Mouse (Mus musculus): ENCODE measurements around the gene Tnfsf13b. TPM values are rescaled to one million over a fixed set of nuclear protein-coding genes. Genes with fewer than 3 reads are reported as not detected.

Gene Tnfsf13b
- 0.30 TPM in 1 of 2 replicates, not detected in the other for polyA plus RNA-seq (2016; fragmentation: Nextera tagmentation; extraction: Ambion mirVana)

DNA sequence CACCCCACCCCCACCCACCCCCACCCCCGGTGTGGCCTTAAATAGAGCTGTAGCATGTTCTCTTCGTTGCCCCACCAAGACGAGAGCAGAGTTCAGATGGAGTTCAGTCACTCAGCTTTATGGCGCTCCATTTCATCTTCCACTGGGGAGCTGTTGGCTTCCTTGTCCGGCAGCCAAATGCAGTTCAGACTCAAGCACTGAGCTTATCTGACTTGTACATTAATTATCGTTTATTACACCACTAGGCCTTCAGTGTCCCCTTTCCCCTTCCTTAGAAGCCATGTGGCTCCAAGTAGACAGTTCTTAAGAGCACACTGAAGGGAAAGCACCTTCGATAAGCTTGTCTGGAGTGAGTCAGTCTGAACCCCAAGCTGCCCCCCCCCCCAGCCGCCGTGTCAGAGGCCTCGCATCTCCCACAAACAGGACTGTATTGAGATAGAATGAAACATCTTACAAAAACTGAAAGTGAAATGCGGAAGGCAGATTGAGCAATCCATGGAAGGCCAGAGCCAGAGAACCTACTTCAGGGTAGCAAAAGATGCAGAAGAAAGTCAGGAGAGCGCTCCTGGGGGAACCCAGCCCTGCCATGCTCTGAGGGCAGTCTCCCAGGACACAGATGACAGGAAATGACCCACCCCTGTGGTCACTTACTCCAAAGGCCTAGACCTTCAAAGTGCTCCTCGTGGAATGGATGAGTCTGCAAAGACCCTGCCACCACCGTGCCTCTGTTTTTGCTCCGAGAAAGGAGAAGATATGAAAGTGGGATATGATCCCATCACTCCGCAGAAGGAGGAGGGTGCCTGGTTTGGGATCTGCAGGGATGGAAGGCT lies at the start of gene Tnfsf13b:
TSS of gene Tnfsf13b (plus strand) at position 312 of the 830 bp plus-strand sequence.
- no peak for DNase-seq (ENCODE audit: low spot score)
- Histone ChIP-seq H3K4me3 (peak within 1 kb of the TSS; percentile 63), H3K9me3 (no peaks in the 10 kb centered on the region), H3K27ac (peak within 1 kb of the TSS; percentile 75), H3K36me3 (no peaks in the 10 kb centered on the region), H3K27me3 (ENCODE audit: insufficient read depth, poor library complexity, severe bottlenecking) (peaks cover 19% of the 10 kb centered on the region), H3K4me1 (replicated peaks) (peaks cover 14% of the 10 kb centered on the region)
- 77% methylated on average over 16 of the region's 16 CpGs for WGBS

DNA sequence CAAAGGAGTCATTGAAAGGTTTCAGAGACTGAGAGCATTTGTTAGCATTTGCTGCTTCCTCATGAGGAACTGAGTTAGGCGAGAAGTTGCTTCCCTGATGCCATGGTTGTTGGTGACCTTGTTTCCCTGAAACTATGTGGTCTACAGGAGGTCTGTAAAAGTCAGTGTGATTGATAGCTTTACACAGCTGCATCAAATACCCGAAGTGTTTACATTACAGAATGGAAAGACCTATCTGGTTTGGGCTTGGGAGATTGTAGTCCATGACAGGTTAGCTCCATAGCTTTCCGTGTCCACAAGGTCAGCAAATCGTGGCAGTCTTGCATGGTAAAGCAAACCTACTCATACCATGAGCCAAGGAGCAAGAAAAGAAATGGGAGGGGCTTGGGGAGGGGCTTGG lies 47.9 kb upstream of the Tnfsf13b start:
- Histone ChIP-seq H3K4me1 (replicated peaks) (no peaks in the 10 kb centered on the region), H3K4me3 (no peak overlapping the region), H3K27me3 (ENCODE audit: insufficient read depth, poor library complexity, severe bottlenecking) (no peaks in the 10 kb centered on the region), H3K36me3 (no peaks in the 10 kb centered on the region), H3K9me3 (no peaks in the 10 kb centered on the region), H3K27ac (no peak overlapping the region)
- 74% methylated on average over 4 of the region's 4 CpGs for WGBS
- no peak for DNase-seq (ENCODE audit: low spot score)

DNA sequence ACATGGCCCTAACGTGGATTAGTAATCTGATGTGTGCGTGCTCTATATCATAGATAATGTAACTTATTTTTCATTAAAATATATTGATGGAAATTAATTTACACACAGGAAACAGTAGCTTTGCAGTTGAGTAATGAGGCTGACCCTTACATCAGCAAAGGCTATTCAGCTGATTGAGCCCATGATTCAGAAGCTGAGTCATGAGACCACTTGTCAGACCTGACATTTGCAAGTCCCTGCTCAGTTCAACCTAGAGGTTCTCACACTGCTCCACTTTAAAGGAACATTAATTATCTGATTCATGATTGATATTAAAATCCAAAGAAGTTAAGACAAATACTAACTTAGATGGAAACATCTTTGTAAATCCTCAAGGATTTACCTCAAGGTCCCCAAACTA lies 46.3 kb upstream of the Tnfsf13b start:
- Histone ChIP-seq H3K9me3 (no peaks in the 10 kb centered on the region), H3K4me3 (no peak overlapping the region), H3K27ac (no peak overlapping the region), H3K27me3 (ENCODE audit: insufficient read depth, poor library complexity, severe bottlenecking) (no peaks in the 10 kb centered on the region), H3K36me3 (no peaks in the 10 kb centered on the region), H3K4me1 (replicated peaks) (no peaks in the 10 kb centered on the region)
- WGBS, result 89% methylated on average over 2 of the region's 2 CpGs
- no peak for DNase-seq (ENCODE audit: low spot score)

DNA sequence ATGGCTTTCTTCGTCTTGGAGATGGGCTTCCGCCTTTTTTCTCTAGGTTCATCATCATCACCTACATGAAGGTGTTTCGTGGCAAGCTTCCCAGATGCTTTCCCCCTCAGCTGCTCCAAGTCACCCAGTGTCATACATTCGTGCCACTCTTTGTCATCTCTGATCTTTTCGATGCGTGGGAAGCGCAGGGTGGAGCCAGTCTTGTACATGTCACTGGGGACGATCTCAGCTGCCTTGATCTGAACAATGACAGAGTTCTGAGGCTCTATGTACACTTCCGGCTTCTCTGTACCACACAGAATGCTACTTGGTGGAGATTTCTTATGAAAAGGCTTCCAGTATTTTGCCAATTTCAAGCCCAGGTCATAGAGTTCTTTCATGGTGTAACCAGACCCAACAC lies 34.4 kb upstream of the Tnfsf13b start:
- Histone ChIP-seq H3K27ac (no peak overlapping the region), H3K36me3 (peaks cover 45% of the 10 kb centered on the region), H3K4me1 (replicated peaks) (peaks cover 16% of the 10 kb centered on the region), H3K4me3 (no peak overlapping the region), H3K27me3 (ENCODE audit: insufficient read depth, poor library complexity, severe bottlenecking) (no peaks in the 10 kb centered on the region), H3K9me3 (no peaks in the 10 kb centered on the region)
- DNase-seq (ENCODE audit: low spot score), result no peak
- 94% methylated on average over 9 of the region's 9 CpGs for WGBS

DNA sequence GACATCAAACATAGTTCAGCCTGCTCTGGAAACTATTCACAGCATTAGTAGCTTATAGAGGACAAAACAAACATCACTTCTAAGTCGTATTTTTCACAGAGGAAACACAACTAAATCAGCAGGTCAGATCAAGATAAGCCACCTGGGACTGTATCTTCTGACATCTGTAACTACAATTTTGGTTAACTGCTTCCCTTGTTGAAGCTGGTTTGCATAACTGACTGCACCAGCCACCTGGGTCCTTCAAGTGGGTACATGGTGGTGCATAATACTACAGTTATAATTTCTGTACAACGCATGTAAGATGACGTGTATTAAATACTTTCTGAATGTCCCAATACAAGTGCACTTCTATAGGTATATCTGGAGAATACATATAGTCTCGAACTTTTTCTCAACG lies 31.0 kb upstream of the Tnfsf13b start:
- no peak for DNase-seq (ENCODE audit: low spot score)
- Histone ChIP-seq H3K27ac (no peak overlapping the region), H3K4me3 (peak overlapping the region; percentile 84), H3K9me3 (no peaks in the 10 kb centered on the region), H3K4me1 (replicated peaks) (peaks cover 44% of the 10 kb centered on the region), H3K27me3 (ENCODE audit: insufficient read depth, poor library complexity, severe bottlenecking) (no peaks in the 10 kb centered on the region), H3K36me3 (peaks cover 30% of the 10 kb centered on the region)
- WGBS, result 55% methylated on average over 5 of the region's 5 CpGs

DNA sequence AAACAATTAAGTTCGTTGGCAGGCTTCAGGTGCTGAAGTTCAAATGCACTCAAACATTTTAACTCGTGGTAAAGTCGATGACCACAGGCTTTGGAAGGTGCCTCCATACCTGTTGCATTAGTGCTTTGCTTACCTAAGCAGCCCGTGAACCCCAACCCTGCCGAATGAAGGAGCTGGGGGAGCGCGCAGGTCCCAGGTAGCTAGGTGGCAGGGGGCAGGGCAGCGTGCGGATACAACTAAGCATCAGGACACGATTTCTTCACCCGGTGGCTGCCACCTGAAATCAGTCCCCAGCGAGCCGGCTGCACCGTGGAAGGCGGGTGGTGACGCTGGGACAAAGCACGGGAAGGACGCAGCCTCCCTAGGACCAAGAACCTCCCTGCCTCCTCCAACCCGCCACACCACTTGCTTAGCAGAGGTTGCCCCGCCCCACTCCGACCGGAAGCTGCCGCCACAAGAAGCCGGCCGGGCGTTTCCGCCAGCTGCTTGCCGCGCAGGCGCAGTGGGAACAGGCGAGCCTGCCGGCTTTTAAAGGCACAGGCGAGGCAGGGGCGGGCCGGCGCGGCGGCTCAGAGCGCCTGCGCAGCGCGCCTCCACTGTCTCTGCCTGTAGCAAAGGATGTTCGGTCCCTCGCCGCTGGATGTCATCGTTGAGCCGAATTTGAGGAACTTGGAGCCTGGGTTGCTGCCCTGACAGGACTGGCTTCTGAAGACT lies 30.2 kb upstream of the Tnfsf13b start:
- DNase-seq (ENCODE audit: low spot score), result peak; percentile 99
- Histone ChIP-seq H3K9me3 (no peaks in the 10 kb centered on the region), H3K27ac (peak overlapping the region; percentile 88), H3K4me1 (replicated peaks) (peaks cover 44% of the 10 kb centered on the region), H3K4me3 (peak overlapping the region; percentile 84), H3K36me3 (peaks cover 27% of the 10 kb centered on the region), H3K27me3 (ENCODE audit: insufficient read depth, poor library complexity, severe bottlenecking) (no peaks in the 10 kb centered on the region)
- WGBS, result under 1% methylated on average over 47 of the region's 47 CpGs

DNA sequence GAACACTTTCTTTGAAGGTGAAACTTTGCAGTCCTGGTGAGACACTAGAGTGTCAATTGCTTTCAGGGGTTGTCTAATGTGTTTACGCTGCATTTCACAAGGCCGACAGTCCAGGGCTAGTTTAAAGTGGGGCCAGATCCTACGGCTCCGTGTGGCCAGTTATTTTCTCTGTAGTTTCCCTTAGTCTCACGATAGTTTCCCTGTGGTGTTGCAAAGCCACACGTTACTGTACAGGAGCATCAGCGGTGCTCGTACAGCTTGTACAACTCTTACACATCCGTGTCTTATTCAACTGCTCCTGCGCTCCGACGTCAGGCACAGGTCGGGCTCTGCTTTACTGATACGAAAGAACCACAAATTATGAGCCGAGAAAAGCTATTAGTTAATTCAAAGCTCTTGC lies 29.3 kb upstream of the Tnfsf13b start:
- H3K27ac ChIP-seq, result peak overlapping the region; percentile 94
- 49% methylated on average over 15 of the region's 15 CpGs for WGBS
- DNase-seq (ENCODE audit: low spot score), result no peak
- H3K36me3 ChIP-seq, result peaks cover 17% of the 10 kb centered on the region
- peak overlapping the region; percentile 92 for H3K4me3 ChIP-seq
- peaks cover 44% of the 10 kb centered on the region for H3K4me1 ChIP-seq (replicated peaks)
- no peaks in the 10 kb centered on the region for H3K9me3 ChIP-seq
- no peaks in the 10 kb centered on the region for H3K27me3 ChIP-seq (ENCODE audit: insufficient read depth, poor library complexity, severe bottlenecking)

DNA sequence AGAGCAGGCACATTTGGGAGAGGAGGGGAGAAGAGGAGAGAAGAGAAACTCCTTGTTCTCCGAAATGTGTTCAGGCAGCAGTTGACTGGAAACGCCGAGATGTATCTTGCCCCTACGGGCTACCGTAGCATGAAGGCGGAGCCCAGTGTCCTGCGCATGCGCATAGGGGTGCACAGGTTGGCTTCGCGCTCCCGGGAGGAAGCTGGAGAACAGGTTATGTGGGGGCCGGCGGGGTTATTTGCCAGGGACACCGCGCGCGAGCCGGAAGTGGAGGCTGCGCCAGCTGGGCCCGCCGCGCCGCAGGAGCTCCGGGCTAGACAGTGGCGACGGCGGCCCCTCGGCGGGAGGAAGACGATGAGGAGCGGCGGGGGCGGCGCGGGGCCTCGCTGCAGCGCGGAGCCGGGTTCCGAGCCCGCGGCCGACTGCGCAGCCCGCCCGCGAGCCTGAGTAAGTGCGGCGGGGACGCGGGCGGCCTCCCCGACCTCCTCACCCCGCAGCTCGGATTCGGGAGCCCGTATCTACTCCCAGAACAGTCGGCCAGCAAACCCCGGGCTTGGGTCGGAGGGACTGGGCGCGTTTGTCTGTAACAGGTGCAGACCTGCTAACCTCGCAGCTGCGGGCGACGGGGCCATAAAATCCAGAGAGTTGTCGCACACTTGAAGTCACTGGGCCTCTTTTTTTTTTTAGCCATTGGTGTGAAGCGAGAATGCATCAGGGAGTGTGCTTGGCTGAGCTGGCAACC lies 28.5 kb upstream of the Tnfsf13b start, which contains the start of the genes Lig4 and Abhd13:
TSS of gene Lig4 (minus strand) at position 114 of the 742 bp plus-strand sequence.
TSS of gene Abhd13 (plus strand) at position 135 of the 742 bp plus-strand sequence.
- Histone ChIP-seq H3K27me3 (ENCODE audit: insufficient read depth, poor library complexity, severe bottlenecking) (no peaks in the 10 kb centered on the region), H3K36me3 (peaks cover 11% of the 10 kb centered on the region), H3K9me3 (no peaks in the 10 kb centered on the region), H3K4me1 (replicated peaks) (peaks cover 44% of the 10 kb centered on the region), H3K4me3 (peak within 1 kb of the TSS; percentile 92), H3K27ac (peak within 1 kb of the TSS; percentile 94)
- under 1% methylated on average over 68 of the region's 68 CpGs for WGBS
- peak; percentile 97 for DNase-seq (ENCODE audit: low spot score)

DNA sequence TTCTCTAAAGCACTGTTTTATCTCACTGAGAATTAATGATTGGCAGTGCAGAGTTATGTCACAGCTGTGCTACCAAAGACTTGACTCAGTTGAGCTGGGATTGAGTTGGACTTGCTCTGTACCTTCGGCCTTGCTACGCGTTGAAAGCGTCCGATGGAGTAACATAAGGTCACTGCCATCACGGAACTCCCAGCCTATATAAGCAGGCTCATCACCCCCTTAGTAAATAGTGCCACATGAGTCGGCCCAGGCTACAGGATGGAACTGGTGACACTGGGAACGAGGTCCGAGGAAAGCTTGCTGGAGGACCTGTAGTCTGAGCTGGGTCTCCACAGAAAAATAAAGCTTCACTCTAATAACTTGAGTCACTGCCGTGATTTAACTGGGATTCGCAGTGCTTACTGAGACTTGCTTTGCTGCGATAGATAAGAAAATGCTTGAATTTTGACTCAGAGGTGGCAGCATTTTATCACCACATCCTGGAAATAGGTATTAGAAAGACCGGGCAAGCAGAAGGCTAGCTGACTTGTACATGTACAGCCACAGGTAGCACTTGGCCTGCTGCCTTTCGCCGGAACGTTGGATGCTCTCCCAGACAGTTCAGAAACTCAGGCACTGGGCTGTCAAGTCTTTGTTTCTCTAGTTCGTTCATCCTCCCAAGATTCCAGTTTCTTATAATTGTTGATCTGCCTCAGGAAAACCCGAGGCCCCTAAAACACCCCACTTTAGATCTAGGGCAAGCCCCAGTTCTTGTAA lies 27.6 kb upstream of the Tnfsf13b start:
- peak overlapping the region; percentile 94; the same call in 1 of the 2 replicates for H3K27ac ChIP-seq
- no peaks in the 10 kb centered on the region for H3K27me3 ChIP-seq (ENCODE audit: insufficient read depth, poor library complexity, severe bottlenecking)
- H3K9me3 ChIP-seq, result no peaks in the 10 kb centered on the region
- DNase-seq (ENCODE audit: low spot score), result no peak
- 65% methylated on average over 18 of the region's 18 CpGs for WGBS
- peak overlapping the region; percentile 92 for H3K4me3 ChIP-seq
- H3K36me3 ChIP-seq, result peaks cover 11% of the 10 kb centered on the region
- H3K4me1 ChIP-seq (replicated peaks), result peaks cover 44% of the 10 kb centered on the region

DNA sequence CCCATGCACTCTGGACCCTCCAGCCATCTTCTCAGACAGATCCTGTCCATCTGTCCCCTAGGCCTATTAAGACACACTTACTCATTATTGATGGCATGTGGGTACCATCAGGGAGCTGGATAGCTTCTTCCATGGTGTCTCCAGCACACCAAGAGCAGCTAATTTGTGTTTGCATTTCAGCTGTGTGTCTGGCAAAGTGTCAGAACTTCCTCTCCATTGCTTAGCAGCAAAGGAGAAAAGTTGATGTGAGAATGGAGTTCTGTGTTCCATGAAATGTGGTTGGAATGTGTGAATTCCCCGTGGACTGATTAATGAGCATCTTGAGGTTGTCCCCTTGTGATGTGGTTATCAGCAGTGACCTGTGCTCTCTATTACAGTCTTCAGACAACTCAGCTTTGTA lies 26.5 kb upstream of the Tnfsf13b start:
- DNase-seq (ENCODE audit: low spot score), result no peak
- Histone ChIP-seq H3K27ac (no peak overlapping the region), H3K4me1 (replicated peaks) (peaks cover 44% of the 10 kb centered on the region), H3K9me3 (no peaks in the 10 kb centered on the region), H3K27me3 (ENCODE audit: insufficient read depth, poor library complexity, severe bottlenecking) (no peaks in the 10 kb centered on the region), H3K4me3 (no peak overlapping the region), H3K36me3 (peaks cover 15% of the 10 kb centered on the region)
- 95% methylated on average over 1 of the region's 1 CpGs for WGBS

DNA sequence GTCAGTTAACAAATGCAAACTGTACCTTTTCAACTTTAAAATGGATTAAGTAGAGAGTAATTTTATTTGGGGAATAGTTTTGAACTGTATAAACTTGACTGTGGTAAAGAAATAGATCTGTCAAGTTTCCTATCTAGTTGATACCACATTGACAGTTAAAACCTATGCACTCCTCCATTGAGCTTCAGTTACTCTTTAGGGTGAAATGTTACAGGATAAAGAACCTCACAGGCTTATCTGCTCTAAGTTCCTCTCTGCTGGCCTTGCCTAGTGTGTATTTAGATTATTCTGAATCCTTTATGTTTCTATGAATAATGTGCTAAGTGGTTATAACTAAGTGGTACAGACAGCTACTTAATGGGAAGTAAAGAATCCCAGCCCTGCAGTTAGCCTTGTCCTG lies 26.1 kb upstream of the Tnfsf13b start:
- DNase-seq (ENCODE audit: low spot score), result no peak
- H3K27me3 ChIP-seq (ENCODE audit: insufficient read depth, poor library complexity, severe bottlenecking), result no peaks in the 10 kb centered on the region
- peaks cover 15% of the 10 kb centered on the region for H3K36me3 ChIP-seq
- H3K9me3 ChIP-seq, result no peaks in the 10 kb centered on the region
- peaks cover 39% of the 10 kb centered on the region for H3K4me1 ChIP-seq (replicated peaks)
- no peak overlapping the region for H3K4me3 ChIP-seq
- no peak overlapping the region for H3K27ac ChIP-seq

DNA sequence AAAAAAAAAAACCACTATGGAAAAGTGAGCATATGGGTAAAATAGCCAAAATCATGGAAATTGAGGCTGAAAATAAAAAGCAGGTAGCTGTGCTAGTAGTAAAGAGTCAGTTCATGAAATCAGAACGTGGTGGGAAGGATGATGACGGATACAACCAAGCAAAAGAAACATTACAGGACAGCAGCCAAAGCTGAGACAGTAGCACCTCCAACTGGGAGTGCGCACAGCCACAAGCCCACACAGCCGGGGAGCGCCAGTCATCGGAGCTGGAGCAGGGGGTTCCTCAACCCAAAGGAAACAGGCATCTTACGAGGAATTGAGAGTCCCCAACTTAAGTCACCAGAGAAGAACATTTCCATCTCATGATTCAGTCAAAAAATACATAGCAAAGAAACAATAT lies 2.2 kb upstream of the Tnfsf13b start:
- no peaks in the 10 kb centered on the region for H3K36me3 ChIP-seq
- H3K4me1 ChIP-seq (replicated peaks), result peaks cover 14% of the 10 kb centered on the region
- DNase-seq (ENCODE audit: low spot score), result no peak
- H3K27me3 ChIP-seq (ENCODE audit: insufficient read depth, poor library complexity, severe bottlenecking), result peaks cover 19% of the 10 kb centered on the region
- H3K4me3 ChIP-seq, result no peak overlapping the region
- 79% methylated on average over 7 of the region's 7 CpGs for WGBS
- H3K9me3 ChIP-seq, result no peaks in the 10 kb centered on the region
- H3K27ac ChIP-seq, result no peak overlapping the region
